Mouse (Mus musculus) forebrain, embryonic 14.5 days (tissue): ENCODE data around the gene Adh1. TPM values are rescaled to one million over a fixed set of nuclear protein-coding genes. Genes with fewer than 3 reads are reported as not detected.

Experiments
- ATAC-seq: fragments of 200-750 bp; cut with Nextera tagmentation; 2 replicates; pipeline ENCODE4 v1.8.0; 2017; ENCODE audit warnings: mild to moderate bottlenecking, moderate library complexity
- DNase-seq: peaks from one replicate; pipeline ENCODE4 v3.0.0-alpha.2; 2015; ENCODE audit warnings: low spot score
- H3K27ac ChIP-seq: fragments of 300-500 bp; sonication (generic); 2 replicates; pipeline ENCODE4 v1.5.1; 2014; ENCODE audit warnings: low read depth, mild to moderate bottlenecking, control low read depth, low read length, moderate library complexity
- H3K27me3 ChIP-seq: fragments of 300-500 bp; sonication (generic); replicated peaks from 2 replicates; pipeline ENCODE4 v1.6.1; 2014; ENCODE audit warnings: low read length, control low read depth, mixed read lengths; ENCODE audit not compliant: control insufficient read depth, insufficient read depth
- H3K36me3 ChIP-seq: fragments of 300-500 bp; sonication (generic); 2 replicates; pipeline ENCODE4 v1.6.1; 2014; ENCODE audit warnings: low read length, control low read depth; ENCODE audit not compliant: control insufficient read depth, insufficient read depth
- H3K4me1 ChIP-seq: fragments of 300-500 bp; sonication (generic); 2 replicates; pipeline ENCODE4 v1.6.1; 2014; ENCODE audit warnings: antibody characterized with exemption, low read length, control low read depth; ENCODE audit not compliant: control insufficient read depth, insufficient read depth
- H3K4me2 ChIP-seq: fragments of 300-500 bp; sonication (generic); 2 replicates; pipeline ENCODE4 v1.6.1; 2014; ENCODE audit warnings: mild to moderate bottlenecking, control low read depth, low read length
- H3K4me3 ChIP-seq: fragments of 300-500 bp; sonication (generic); 2 replicates; pipeline ENCODE4 v1.5.1; 2014; ENCODE audit warnings: low read depth, low read length, control low read depth
- H3K9ac ChIP-seq: fragments of 300-500 bp; sonication (generic); 2 replicates; pipeline ENCODE4 v1.6.1; 2014; ENCODE audit warnings: mild to moderate bottlenecking, low read length, control low read depth, moderate library complexity
- H3K9me3 ChIP-seq: fragments of 300-500 bp; sonication (generic); replicated peaks from 2 replicates; pipeline ENCODE4 v1.6.1; 2016; ENCODE audit warnings: low read length, control low read depth, mixed read lengths; ENCODE audit not compliant: control insufficient read depth
- WGBS: fragments of 180-500 bp; shearing (Covaris S2); extraction: QIAGEN DNeasy Blood & Tissue Kit; methylation state at CpG from one replicate; pipeline ENCODE4 v1.1.7; 2014; 5-methylcytosine and 5-hydroxymethylcytosine counted together
- polyA plus RNA-seq: library from polyadenylated mRNA; unstranded; fragments of >200 nt; fragmentation: Nextera tagmentation; extraction: Ambion mirVana; gene quantifications from 2 replicates; pipeline ENCODE4 v1.2.1, GENCODE M21; 2014

Adh1 gene
- polyA plus RNA-seq, 1 experiment from 2014 or later = 0.47 TPM

DNA sequence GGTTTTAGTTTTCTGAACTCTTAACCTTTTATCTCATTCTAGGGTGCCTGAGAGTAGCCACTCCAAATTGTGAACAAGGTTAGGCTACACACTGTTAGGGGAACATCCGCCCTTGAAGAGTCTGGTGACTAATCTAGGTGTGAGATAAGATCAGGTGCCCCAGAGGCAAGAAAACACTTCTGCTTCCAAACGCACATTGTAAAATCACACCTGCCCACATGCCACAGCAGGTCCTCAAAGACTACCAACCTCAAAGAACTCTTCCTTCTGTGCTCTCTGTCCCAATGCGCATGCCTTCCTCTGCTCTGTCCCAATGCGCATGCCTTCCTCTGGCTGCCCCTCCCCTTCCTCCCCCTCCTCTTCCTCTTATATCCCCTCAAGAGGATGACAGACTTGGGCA, 73.5 kb downstream of the Adh1 start:
- no peak for ATAC-seq

DNA sequence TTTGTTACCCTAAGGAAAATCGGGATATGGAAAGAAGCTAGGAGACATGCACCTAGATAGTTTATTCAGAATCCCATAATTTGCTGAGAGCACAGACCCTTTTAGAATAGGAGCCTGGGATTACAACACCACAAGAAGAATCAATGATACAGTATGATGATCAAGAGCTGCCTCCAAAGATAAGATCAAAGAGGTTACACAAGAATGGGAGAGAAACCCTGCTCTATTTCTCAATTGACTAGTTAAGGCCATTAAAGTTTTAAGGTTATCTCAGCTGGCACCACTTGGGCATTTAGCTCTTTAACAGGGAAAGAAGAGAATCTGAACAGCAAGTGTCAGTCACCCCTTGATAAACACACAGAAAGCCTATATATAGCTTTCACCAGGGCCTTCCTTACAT, 74.8 kb downstream of the Adh1 start:
- 97% methylated on average over 1 of the region's 1 CpGs for WGBS
- Histone ChIP-seq H3K27me3 (no peaks in the 10 kb centered on the region), H3K4me1 (no peaks in the 10 kb centered on the region), H3K36me3 (no peaks in the 10 kb centered on the region), H3K4me3 (no peak overlapping the region), H3K9me3 (no peaks in the 10 kb centered on the region), H3K4me2 (no peak overlapping the region), H3K9ac (no peak overlapping the region), H3K27ac (no peak overlapping the region)
- no peak for DNase-seq
- no peak for ATAC-seq

More for the DNA sequence above, 73.5 kb downstream of the Adh1 start:
- no peak overlapping the region for H3K4me2 ChIP-seq
- WGBS = 89% methylated on average over 4 of the region's 4 CpGs
- no peaks in the 10 kb centered on the region for H3K36me3 ChIP-seq
- H3K4me1 ChIP-seq = no peaks in the 10 kb centered on the region
- H3K27me3 ChIP-seq = no peaks in the 10 kb centered on the region
- H3K9ac ChIP-seq = no peak overlapping the region
- no peak overlapping the region for H3K4me3 ChIP-seq
- no peak overlapping the region for H3K27ac ChIP-seq
- no peaks in the 10 kb centered on the region for H3K9me3 ChIP-seq
- DNase-seq = no peak

DNA sequence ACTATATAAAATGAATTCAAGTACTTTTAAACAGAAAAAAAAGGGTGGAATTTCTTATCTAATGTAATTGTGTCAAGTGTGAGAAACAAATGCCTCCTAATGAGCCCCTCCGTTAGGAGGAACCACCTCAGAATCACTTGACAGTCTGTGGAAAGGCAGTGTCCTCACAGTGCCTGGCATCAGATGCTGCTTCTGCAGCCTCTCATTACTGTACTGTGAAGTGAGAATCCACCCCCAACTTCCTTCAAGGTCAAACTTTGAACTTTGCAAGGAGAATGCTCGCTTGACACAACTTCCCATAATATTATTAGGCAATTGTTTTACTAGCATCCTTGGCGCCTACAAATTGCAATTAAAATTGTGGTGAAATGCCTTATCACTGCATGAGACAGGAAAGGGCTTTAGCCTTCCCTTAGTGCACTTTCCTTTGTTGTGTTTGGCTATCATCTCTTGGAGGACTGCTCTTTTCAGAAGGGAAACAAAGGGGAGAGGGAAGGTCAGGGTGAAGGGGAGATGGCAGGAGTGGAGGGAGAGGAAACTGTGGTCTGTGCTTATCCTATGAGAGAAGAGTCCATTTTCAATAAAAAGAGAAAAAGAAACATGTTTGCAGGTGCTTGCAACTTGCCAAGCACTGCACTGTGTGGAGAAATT, 75.4 kb downstream of the Adh1 start:
- DNase-seq (no peak), ATAC-seq (no peak)
- H3K27ac ChIP-seq = no peak overlapping the region
- no peak overlapping the region for H3K4me3 ChIP-seq
- no peaks in the 10 kb centered on the region for H3K27me3 ChIP-seq
- H3K36me3 ChIP-seq = no peaks in the 10 kb centered on the region
- no peak overlapping the region for H3K9ac ChIP-seq
- no peaks in the 10 kb centered on the region for H3K9me3 ChIP-seq
- 64% methylated on average over 3 of the region's 3 CpGs for WGBS
- H3K4me1 ChIP-seq = no peaks in the 10 kb centered on the region
- H3K4me2 ChIP-seq = no peak overlapping the region

Other genes starting within 250 kb of the Adh1 start
- 0.03 and 0.04 TPM in 2 replicates for gene 1110002E22Rik, start 195.9 kb upstream of the Adh1 start, polyA plus RNA-seq
- gene Gm5105, start 193.6 kb upstream of the Adh1 start, polyA plus RNA-seq = not detected in 2 replicates
- 6.0 and 9.5 TPM in 2 replicates for gene Trmt10a, start 117.5 kb upstream of the Adh1 start, polyA plus RNA-seq
- 7.5 and 8.6 TPM in 2 replicates for gene Mttp, start 116.0 kb upstream of the Adh1 start, polyA plus RNA-seq
- not detected in 2 replicates for gene 4930579F01Rik, start 67.2 kb upstream of the Adh1 start, polyA plus RNA-seq
- gene Adh7, start 43.2 kb upstream of the Adh1 start, polyA plus RNA-seq = 0.14 and 0.96 TPM in 2 replicates
- not detected in 2 replicates for gene Adh6a, start 52.3 kb downstream of the Adh1 start, polyA plus RNA-seq
- 0.20 and 0.37 TPM in 2 replicates for gene Adh6b, start 80.8 kb downstream of the Adh1 start, polyA plus RNA-seq
- gene Adh4, start 154.5 kb downstream of the Adh1 start, polyA plus RNA-seq = not detected in 2 replicates
- gene Adh5, start 182.1 kb downstream of the Adh1 start, polyA plus RNA-seq = 295 and 320 TPM in 2 replicates
- 48.9 and 51.8 TPM in 2 replicates for gene Metap1, start 228.5 kb downstream of the Adh1 start, polyA plus RNA-seq